Mouse (Mus musculus) layer of hippocampus, adult 9-11 months (tissue): ENCODE measurements around the gene Hacd3.
A peak's percentile ranks its signal among the peaks of the same experiment; 100 is the strongest.
"Not testable (repeated sequence)": the region's sequence is repeated elsewhere in the genome, so short reads cannot be mapped to it uniquely, and the experiment has no call there.

Source experiments
- DNase-seq: peaks from one replicate; pipeline ENCODE4 v3.0.0; 2022

The Hacd3 gene

DNA sequence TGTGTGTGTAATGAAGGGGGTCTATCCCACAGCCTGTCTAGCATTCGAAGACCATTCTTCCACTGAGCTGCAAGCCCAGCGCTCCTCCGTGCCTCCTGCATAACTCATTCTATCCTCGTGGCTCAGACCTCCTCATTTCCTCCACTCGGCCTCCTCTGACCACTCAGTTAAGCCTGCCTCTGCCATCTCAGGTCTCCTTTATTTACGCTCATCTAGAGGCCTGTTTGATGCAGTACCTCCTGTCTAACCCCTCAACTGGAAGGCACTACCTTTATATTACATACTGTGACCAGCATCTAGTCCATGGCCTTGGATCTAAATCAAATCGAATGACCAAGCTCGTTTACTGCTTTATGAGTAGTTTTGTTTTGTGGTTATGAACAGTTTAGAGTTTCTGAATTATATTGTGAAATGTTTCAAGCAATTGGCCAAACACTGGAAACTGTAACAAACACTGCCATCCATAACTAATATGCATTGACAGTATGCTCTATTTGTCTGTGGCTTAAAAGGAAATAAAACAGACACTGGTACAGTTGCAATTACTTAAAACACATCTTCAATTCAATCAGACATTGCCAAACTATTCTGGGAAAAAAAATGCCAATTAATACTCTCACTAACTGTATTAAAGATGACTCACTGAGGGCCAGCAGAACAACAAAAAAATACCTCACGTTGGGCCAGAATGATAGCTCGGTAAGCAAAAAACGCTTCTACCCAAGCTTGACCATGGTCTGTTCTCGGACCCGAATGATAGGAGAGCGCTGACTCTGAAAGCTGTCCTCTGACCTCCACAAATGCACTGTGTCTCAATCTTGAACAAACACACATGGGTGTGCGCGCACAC, 4.3 kb downstream of the Hacd3 start:
- DNase-seq: no peak

GRCm38 (mm10) chr9:65016241-65016977, 5.1 kb downstream of the Hacd3 start:
- no peak for DNase-seq

DNA sequence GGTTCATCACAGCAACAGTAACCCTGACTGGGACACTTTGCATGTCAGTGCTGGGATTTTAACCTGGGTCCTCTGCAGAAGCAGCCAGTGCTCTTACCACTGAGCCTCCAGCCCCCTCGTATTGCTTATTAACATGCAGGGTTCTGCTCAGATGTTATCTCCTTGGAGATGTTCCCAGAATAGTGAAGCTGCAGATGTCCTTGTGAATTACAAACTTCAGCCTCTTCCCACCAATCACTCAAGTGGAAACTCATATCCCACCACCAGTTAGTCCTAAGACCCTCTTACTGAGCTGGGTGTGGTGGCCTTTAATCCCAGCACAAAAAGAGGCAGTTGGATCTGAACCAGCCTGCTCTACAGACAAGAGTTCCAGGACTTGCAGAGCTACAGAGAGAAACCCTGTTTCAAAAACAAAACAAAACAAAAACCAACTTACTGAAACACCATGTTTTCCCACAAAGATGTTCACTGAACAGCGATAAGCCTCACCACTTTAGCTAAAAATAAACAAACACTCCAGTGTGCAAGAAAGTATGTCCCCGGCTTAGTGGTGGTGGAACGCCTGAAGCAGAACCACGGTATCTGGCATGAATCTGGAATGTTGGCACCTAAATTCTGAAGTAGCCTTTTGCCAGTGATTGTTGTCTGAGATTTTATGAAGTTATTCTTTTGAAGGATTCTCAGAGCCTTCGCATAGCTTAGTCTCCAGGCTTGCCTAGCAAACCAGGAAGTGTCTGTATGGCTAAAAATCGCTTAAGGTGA, 5.9 kb downstream of the Hacd3 start:
- no peak for DNase-seq

- DNase-seq: no peak
Measured at GRCm38 (mm10) chr9:65011304-65011703, 10.2 kb downstream of the Hacd3 start.

- DNase-seq: no peak
Measured at GRCm38 (mm10) chr9:65010632-65011031, 10.9 kb downstream of the Hacd3 start.

- no peak for DNase-seq
Measured at GRCm38 (mm10) chr9:65005737-65006136, 15.8 kb downstream of the Hacd3 start.

- DNase-seq: no peak
Measured at GRCm38 (mm10) chr9:65001481-65001880, 20.0 kb downstream of the Hacd3 start.

DNA sequence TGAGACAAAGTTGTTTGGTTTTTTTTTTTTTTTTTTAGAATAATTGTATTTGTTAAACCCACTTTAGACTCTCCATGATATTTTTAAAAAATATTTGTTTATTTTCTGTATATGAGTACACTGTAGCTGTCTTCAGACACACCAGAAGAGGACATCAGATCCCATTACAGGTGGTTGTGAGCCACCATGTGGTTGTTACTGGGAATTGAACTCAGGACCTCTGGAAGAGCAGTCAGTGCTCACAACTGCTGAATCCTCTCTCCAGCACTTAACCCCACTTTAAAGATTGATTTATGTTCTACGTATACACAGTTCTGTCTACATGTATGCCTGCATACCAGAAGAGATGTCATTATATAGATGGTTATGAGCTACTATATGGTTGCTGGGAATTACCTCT, 26.0 kb downstream of the Hacd3 start:
- DNase-seq: not testable (repeated sequence)

DNA sequence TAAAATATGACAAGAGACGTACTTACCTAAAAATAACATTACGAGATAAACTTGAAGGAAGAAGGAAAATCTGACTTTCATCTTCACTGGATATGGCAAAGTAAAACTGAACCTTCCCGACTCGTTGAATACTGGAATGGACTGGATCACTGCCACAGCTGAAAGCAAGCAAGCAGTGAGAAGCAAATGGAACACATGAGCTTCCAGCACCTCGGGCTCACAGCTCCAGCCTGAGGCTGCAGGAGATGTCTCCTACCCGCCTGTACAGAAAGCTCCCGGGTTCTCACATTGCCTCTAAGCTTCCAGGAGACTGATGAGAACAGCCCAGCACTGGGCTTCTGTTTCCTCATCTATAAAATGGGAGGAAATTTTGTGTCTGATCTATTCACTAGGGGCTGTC, 31.2 kb downstream of the Hacd3 start:
- no peak for DNase-seq

DNA sequence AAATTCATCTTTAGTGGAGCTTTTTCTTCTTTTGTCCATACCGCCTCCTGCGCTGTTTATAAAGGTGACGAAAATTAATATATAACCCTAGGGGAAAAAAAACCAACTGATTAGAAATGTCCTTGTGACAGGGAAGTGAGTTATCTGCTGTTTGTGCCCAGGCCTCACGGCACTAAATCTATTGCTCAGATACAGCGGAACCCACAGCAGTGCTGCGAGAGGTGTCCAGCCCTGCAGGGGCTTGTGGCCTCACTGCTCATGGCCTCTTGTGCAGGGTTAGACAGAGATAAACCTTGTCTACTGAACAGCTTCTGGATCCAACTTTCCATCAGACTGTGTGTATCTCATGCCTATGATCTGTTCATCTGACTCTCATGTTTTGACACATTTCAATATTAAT, 33.0 kb downstream of the Hacd3 start:
- DNase-seq: no peak

GRCm38 (mm10) chr9:64987651-64988050, 33.8 kb downstream of the Hacd3 start:
- DNase-seq: no peak

GRCm38 (mm10) chr9:64985807-64986206, 35.7 kb downstream of the Hacd3 start:
- no peak for DNase-seq

DNA sequence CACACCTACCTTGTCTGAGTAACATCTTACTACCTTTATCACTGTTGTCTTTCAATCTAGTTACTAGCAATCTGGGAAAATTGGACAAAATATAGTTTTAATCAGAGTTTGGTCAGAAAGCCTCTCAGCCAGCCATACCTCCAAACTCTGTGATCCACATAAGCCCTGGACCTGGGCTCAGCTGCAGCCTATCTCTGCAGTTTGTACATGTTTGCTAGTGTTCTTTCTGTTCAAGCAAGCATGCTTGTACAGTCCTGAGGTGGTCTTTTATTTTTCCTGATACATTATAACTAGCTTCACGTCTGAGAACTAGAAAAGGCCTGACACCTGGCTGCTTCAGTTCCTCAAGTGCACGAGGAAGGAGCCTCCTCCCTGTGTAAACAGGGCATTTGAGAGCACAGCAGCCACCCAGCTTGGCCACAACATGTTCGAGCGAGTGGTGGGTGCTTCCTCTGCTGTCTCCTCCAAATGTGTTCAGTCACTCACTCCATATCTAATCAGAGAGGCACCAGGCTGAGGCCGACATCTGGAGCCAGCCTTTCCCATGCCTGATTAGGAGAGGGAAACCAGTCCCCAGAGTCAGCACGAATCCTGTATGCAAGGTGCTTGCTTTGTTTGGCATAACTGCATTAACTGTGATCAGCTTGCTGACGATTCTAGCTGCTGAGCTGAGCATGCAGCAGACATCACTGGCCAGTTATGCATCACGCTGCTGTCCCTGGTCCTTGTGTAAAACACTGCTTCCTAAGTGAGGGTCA, 36.3 kb downstream of the Hacd3 start:
- DNase-seq: no peak

DNA sequence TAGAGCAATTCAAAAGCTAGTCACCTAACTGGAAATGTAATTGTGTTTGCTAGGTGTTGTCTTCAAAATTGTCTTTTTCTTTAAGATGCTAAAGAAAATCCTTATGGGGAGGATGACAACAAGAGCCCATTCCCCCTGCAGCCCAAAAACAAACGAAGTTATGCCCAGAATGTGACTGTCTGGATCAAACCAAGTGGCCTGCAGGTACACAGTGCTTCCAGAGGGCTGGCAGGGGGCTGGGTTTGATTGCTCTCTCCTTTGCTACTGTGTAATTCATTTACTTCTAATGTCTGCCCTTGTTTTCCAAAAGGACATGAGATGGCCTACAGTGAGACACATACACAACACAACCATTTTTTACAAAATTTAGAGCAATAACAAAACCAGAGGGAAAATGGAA, 39.6 kb downstream of the Hacd3 start:
- no peak for DNase-seq

DNA sequence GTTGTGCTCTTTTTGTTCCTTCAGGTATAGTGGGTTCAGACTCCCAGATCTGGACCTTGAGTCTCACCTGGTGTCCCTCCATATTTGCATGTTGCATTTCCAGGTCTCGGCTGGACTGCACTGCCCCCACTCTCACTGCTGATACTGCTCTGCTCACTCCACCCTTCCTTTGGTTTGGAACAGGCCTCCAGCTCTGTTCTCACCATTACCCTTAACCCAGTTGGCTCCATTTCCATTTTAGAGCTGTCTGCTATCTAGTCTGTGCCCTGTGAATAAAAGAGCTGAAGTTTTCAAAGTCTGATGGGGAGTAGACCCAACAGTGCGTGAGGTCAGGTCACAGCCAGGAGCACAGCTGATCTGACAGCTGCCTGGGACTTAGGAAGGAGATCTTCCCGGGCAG, 40.9 kb downstream of the Hacd3 start:
- DNase-seq: no peak

DNA sequence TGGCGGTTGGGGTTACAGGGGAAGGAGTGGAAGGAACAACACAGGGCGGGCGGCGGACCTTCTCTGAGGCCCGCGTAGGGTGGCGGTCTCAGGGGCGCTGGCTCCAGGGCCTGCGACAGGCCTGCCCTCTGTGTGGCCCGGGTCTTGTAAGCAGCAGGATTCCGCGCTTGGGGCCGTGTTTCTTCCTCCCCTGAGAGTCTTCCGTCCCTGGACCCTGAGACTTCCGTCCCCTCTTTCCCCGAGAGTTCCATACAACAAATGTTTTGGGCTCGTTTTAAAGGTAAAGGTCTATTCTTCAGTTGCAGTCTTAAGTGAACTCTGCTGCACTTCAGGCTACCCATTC, 60.5 kb downstream of the Hacd3 start:
- no peak for DNase-seq

- peak; percentile 94 for DNase-seq
Measured at GRCm38 (mm10) chr9:64960117-64960977, 61.1 kb downstream of the Hacd3 start, which contains the start of gene Ints14. Ints14 (plus strand) TSS chr9:64960905.

DNA sequence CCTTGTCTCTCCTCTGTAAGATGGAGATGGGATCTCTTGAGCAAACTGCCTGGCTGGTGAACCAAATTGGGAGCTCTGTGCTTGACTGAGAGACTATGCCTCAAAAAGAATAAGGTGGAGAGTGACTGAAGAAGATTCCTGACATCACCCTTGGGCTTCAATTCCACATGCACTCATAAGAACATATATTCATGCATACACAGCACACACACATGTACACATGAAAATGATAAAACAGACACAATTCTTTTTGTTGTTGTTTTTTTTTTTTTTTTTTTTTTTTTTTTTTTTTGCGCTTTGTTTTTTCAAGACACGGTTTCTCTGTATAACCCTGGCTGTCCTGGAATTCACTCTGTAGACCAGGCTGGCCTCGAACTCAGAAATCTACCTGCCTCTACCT, 64.2 kb downstream of the Hacd3 start:
- DNase-seq: no peak

DNA sequence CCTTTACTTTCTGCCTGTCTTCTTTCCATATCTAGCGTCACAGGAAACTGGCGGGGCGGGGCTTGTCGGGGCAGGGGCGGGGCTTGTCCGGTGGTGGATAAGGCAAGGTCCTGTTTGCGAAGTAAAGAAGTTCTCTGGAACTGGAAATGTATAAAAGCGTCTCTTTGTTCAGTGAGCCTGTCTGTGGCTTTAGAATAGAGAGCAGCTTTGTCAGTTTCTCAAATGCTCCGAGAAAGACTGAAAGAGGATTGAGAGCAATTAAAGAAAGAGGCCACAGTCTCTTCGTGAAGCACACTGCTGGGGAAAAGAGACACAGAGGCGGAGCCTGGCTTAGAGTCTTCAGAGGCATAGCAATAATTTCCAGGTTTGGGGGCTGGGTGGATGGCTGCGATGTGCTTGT, 65.2 kb downstream of the Hacd3 start:
- DNase-seq: peak; percentile 38

DNA sequence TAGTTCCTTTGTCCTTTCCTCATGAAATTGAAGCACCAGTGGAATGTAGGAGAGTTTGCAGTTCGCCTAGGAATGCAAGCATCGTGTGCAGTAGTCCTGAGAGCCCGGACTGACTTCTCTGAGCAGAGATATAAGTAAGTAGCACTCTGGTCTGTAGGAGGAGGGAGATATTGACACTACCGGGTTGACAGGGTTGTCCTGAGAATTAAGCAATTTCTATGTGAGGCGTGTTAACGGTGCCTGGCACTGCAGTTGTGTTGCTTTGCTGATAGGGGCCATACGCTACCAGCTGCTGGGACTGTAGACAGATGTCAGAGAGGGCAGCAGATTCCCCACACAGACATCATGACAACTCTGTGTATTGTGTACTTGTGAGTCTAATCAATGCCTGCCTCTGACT, 68.3 kb downstream of the Hacd3 start:
- DNase-seq: no peak

- DNase-seq: no peak
Measured at GRCm38 (mm10) chr9:64952055-64952454, 69.4 kb downstream of the Hacd3 start.

- no peak for DNase-seq
Measured at GRCm38 (mm10) chr9:64951161-64951657, 70.3 kb downstream of the Hacd3 start, which contains the start of gene Slc24a1. Slc24a1 (minus strand) TSS chr9:64951607.
